Mouse (Mus musculus) left cerebral cortex, postnatal 25 days (tissue): ENCODE results near the gene Cdc42ep2. TPM values are rescaled to one million over a fixed set of nuclear protein-coding genes. Genes with fewer than 3 reads are reported as not detected.

Experiments
- DNase-seq, 2 experiments: peaks; one replicate each; pipeline ENCODE4 v3.0.0; 2022; ENCODE audit warnings: low spot score in 2 of 2, mixed read lengths in 1 of 2
- intact Hi-C: fragments of 180-260 bp; cut with DNase I; formaldehyde crosslinking; loops from one replicate; pipeline ENCODE4 v1.15.1; 2025
- total RNA-seq, 2 experiments: library from RNA; stranded (reverse); gene quantifications; 2 replicates each; pipeline ENCODE4 v1.2.3; 2021

Gene Cdc42ep2
- 1 to 10 TPM; 6.2 to 6.6 TPM for total RNA-seq

DNA sequence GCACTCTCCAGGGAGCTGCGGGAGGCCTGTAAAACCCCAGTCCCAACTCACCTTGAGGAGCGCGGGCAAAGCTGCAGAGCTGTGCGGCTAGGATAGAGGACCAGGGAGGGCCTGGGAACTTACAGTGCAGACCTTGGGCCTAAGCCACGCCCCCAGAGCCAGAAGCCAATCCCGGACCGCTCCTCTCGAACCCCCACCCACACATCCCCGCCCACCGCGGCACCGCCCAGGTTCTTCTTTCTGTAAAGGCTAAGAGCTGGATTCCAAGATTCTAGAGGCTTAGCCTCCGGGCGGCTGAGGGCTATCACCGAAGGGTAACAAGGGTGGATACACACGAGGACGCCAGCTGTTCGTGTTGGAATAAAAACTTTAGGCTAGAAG, at the start of gene Cdc42ep2:
Cdc42ep2 (minus strand) TSS at position 104 of the 381 bp plus-strand sequence.
- peak; percentile 87 to 95 for DNase-seq
- intact Hi-C loops, result loop anchor here (1.0 to 5.0 kb wide), 3 partner anchors 32 to 118 kb away; partner anchors contain the start of gene Capn1

GRCm38 (mm10) chr19:5967664-5968063, 43.0 kb upstream of the Cdc42ep2 start:
- intact Hi-C loops, result no loop called here

GRCm38 (mm10) chr19:5966786-5967185, 42.2 kb upstream of the Cdc42ep2 start:
- intact Hi-C loops, result no loop called here
- no peak for DNase-seq

More at GRCm38 (mm10) chr19:5967664-5968063, 43.0 kb upstream of the Cdc42ep2 start:
- no peak for DNase-seq

DNA sequence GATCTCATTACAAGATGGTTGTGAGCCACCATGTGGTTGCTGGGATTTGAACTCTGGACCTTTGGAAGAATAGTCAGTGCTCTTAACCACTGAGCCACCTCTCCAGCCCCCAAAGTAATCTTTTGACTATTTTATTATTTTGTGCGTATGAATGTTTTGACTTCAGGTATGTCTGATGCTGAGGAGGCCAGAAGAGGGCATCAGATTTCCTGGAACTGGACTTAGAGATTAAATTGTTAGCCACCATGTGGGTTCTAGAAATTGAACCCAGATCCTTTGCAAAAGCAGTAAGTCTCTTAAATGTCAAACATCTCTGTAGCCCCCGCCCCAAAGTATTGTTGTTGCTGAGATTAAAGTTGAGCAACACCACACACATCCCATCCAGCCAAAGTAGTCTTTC, 41.3 kb upstream of the Cdc42ep2 start:
- intact Hi-C loops, result loop anchor here (2.0 kb wide), 1 partner anchor 81 kb away; the partner anchor contains the start of gene Syvn1

GRCm38 (mm10) chr19:5965280-5965679, 40.7 kb upstream of the Cdc42ep2 start:
- DNase-seq, result peak; percentile 64 to 69
- intact Hi-C loops, result loop anchor here (2.0 kb wide), 1 partner anchor 82 kb away; the partner anchor contains the start of gene Syvn1

More for the DNA sequence above, 41.3 kb upstream of the Cdc42ep2 start:
- DNase-seq, result no peak

- no peak for DNase-seq
- intact Hi-C loops, result loop anchor here (1.0 to 2.0 kb wide), 2 partner anchors 53 to 82 kb away; partner anchors contain the start of gene Syvn1
These were observed 40.2 kb upstream of the Cdc42ep2 start for GRCm38 (mm10) chr19:5964804-5965203.

DNA sequence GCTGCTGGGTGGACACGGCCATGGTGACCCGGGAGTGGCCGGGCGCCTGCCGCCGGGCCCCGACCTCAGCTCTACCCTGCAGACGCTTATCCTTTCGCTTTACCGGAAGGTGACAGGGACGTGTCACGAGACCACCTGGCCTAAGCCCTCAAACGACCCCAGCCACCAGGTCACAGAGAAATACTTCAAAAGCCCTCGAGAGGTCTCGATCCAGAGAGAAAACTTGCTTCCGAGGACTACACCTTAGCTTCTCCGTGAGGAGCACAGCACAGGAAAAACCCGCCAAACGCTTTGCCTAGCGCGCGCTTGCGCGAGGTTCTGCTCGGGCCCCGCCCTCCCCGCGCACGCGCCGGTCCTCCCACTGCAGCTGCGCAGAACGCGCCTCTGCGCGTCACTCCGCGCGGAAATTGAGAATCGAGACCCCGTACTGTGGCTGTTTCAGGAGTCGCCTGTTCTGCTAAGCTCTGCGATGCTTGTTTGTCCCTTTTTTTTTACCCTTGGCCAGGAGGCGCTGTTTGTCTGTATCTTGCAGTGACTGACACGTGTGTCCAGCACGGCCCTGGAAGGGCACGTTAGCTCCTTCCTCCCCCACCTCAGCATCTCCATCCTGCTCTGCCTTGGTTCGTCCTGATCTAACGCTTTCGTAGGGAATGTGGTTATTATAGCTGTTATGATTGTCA, 39.4 kb upstream of the Cdc42ep2 start, which contains the start of gene Pola2:
Pola2 (minus strand) TSS at position 320 of the 680 bp plus-strand sequence.
- intact Hi-C loops, result loop anchor here (1.0 to 2.0 kb wide), 2 partner anchors 54 to 83 kb away; partner anchors contain the start of gene Syvn1
- DNase-seq, result peak; percentile 89

DNA sequence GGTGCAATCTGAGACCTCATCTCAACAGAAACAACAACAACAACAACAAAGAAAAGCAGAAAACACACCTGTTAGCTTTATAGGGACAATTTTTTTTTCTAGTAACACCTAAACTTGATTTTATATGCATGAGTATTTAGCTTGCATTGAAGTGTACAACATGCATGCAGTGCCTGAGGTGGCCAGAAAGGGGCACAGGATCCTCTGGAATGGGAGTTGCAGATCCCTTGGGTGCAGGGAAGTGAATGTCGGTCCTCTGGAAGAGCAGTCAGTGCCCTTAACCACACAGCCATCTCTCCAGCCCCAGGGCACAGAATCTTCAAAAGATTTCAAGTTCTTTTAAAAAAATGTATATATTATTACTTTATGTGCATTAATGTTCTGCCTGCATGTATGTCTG, 38.0 kb upstream of the Cdc42ep2 start:
- no peak for DNase-seq
- intact Hi-C loops, result no loop called here

GRCm38 (mm10) chr19:5957371-5957770, 32.8 kb upstream of the Cdc42ep2 start:
- no peak for DNase-seq
- intact Hi-C loops, result loop anchor here (5.0 kb wide), 1 partner anchor 170 kb away; no protein-coding TSS in a partner anchor

DNA sequence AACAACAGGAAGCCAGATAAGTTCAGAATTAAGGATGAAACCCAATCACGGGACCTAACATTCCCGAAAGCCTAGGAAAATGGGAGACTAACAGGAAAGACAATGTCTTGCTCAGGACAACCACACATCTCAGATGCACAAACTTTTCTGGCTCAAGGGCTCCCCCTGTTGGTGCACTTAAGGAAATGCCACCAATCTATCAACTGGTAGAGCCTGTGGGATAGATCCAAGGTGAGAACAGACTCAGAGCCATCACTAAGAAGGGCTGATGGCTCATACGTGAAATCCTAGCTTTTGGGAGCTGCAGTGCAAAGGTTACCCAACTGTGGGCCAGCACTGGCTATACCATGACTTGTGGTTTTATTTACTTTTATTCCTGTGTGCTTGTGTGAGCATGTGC, 32.1 kb upstream of the Cdc42ep2 start:
- intact Hi-C loops, result loop anchor here (1.0 to 5.0 kb wide), 2 partner anchors 32 to 169 kb away; partner anchors contain the start of gene Cdc42ep2
- peak; percentile 65 to 79 for DNase-seq

- intact Hi-C loops, result loop anchor here (1.0 to 5.0 kb wide), 2 partner anchors 32 to 169 kb away; partner anchors contain the start of gene Cdc42ep2
These were observed 31.4 kb upstream of the Cdc42ep2 start for GRCm38 (mm10) chr19:5955704-5956670.

GRCm38 (mm10) chr19:5954936-5955335, 30.3 kb upstream of the Cdc42ep2 start:
- DNase-seq, result no peak
- intact Hi-C loops, result loop anchor here (5.0 kb wide), 1 partner anchor 168 kb away; no protein-coding TSS in a partner anchor

More at GRCm38 (mm10) chr19:5955704-5956670, 31.4 kb upstream of the Cdc42ep2 start:
- no peak for DNase-seq

- intact Hi-C loops, result no loop called here
- DNase-seq, result no peak
These were observed 29.6 kb upstream of the Cdc42ep2 start for GRCm38 (mm10) chr19:5954031-5954710.

DNA sequence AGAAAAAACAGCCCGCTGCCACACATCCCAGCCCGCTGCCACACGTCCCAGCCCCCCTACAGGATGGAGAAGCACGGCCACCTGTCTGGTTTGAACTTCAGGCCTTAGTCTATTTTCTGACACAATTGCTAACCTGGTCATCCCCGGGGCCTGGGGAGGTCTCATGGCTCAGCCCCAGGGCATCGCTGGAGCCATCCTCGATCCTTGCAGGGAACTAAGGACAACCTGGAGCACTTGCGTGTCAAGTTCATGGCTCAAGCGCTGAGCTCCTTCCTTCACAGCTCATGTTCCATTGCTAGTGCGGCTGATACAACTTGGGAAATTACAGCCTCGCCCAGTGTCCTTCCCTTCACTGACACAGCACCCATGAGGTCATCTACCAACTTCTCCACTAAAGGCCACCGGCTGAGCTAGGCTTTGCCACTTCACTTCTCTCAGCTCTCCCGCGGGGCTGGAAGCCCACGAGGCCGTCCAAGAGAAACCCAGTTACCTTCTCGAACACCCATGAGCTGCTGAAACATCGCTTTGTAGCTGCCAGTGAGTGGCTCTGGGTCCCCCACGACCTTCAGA, 28.7 kb upstream of the Cdc42ep2 start:
- DNase-seq, result no peak
- intact Hi-C loops, result no loop called here

DNA sequence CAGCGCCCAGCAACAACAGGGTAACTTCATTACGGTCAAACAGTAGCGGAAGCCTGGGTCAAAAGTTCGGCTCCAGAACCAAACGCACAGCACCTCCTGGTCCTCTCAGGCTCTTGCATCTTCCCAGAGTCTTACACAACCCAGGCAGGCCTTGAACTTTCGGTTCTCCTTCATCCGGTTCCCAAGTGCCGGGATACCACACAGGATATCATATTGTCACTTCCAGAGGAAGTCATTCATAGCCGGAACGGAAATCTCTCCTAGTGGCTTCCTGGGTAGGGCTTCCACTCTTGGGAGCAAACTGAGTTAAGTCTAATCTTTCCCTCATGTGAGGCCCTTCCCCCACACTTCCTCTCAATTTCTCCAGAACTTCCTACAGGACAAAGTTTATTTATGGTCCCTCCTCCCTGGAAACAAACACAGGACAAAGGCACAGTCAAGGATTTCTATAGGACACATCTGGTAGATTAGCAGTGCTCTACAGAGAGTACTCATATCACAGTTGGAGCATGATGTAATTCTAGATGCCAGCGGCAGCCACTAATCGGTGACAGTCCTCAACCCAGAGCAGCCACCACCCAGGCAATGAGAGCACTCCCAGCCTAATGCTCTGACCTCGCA, 27.6 kb upstream of the Cdc42ep2 start:
- no peak for DNase-seq
- intact Hi-C loops, result no loop called here

- intact Hi-C loops, result no loop called here
- DNase-seq, result no peak
These were observed 27.0 kb upstream of the Cdc42ep2 start for GRCm38 (mm10) chr19:5951631-5952030.

- intact Hi-C loops, result no loop called here
These were observed 25.6 kb upstream of the Cdc42ep2 start for GRCm38 (mm10) chr19:5950218-5950617.

DNA sequence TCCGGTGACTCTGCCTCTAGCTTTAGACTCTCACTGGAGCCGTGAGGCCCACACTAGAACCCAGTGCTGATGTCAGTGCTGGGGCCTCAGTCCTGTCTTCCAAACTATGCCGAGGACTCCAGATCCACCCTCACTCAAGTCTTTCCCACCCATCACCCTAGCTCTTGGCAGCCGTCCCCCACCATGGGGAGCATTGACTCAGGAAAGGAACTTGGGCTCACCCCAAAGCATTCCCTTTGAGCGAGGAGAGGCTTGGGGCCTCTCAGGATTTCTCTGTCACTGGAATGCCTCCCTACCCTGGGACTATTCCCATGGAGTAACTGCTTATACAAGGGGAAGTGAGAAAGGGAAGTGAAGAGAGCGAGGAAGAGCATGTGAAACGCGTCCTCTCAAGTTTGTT, 21.3 kb upstream of the Cdc42ep2 start:
- intact Hi-C loops, result no loop called here
- DNase-seq, result no peak

More at GRCm38 (mm10) chr19:5950218-5950617, 25.6 kb upstream of the Cdc42ep2 start:
- DNase-seq, result no peak
